Mouse (Mus musculus) layer of hippocampus, postnatal 25 days (tissue): ENCODE data around the gene Foxj3. TPM values are rescaled to one million over a fixed set of nuclear protein-coding genes. Genes with fewer than 3 reads are reported as not detected.
"Not testable (repeated sequence)": the region's sequence is repeated elsewhere in the genome, so short reads cannot be mapped to it uniquely, and the experiment has no call there.

ENCODE experiments used
- DNase-seq, 2 experiments: peaks; one replicate each; pipeline ENCODE4 v3.0.0; 2022; ENCODE audit warnings: mixed read lengths in 2 of 2, low spot score in 1 of 2; ENCODE audit errors: extremely low spot score in 1 of 2
- total RNA-seq, 2 experiments: library from RNA; stranded (reverse); gene quantifications; 2 replicates each; pipeline ENCODE4 v1.2.3; 2021

Foxj3 gene
- total RNA-seq, 2 experiments from 2014 or later, result 66.0 to 80.5 TPM

DNA sequence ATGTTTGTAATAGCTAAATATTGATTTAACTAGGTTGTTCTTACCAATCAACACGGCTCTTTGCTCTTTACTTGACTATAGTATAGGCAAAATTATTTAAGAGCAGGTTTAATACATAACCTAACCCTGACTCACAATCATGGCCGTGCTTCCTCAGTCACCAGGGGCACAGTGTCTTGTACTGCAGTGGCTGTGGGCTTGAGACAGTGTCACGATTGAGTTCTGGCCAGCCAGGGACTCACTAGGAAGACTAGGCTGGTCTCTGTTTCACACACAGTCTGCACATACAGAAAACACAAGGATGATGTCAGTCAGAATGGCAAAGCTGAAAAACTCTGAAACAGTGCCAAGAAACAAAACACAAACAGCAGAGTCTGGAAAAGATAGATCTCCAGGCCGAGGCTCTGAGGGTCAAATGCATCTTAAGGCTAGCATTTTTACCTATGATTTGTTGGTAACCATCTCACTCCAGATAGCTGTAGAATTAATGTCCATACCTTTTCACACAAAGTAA, 29.6 kb downstream of the Foxj3 start:
- DNase-seq, result no peak

DNA sequence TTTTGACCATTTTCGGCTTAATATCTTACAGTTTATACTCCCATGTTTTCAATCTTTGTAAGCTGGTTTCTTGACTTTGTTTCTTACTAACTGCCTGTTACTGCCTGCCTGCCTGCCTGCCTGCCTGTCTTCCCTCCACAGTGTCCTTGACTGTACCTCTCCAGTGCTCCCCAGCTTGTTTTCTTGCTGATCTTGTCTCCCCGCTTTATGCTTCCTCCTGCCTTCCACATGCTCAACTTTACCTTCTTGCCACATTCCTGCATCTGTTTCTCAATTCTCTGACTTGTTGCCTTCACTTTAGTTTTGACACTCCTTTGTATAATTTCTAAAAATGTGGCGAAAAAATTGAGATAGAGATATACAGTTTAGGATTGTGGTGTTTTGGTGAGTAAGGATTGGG, 35.9 kb downstream of the Foxj3 start:
- DNase-seq, result no peak

DNA sequence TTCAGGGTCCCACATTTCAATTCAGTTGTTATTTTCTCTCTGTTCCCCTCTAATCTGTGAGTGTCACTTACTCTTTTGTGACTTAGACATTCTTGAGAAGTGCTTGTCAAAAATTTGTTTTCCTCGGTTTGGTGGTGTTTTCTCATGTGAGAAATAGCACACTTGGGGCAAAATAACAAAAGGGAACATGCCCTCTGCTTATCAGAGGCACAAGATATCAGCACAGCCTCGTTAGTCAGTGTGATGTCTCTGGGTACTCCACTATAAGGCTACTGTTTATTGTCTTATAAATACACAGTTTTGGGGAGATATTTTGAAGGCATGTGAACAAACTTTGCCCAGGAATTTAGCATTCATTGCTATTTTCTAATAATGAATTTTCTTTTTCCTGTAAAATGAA, 37.7 kb downstream of the Foxj3 start:
- no peak for DNase-seq

DNA sequence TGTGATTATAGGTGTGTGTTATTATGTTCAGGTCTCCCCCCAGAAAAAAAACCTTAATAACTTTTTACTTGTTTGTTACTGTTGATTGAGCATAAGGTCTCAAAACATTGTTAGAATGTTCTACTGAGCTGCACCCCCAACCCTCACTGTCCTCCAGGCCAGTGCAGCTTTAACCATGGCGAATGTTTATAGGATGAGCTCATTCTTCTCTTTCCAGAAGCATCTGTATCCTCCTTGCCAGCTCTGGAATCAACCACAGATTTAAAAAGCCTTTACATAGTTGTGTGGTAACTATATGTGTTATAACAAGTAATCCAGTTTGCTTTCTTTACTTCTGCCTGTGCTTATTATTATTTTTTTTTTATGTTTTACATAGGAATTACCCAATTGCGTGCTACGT, 38.7 kb downstream of the Foxj3 start:
- DNase-seq, result no peak

DNA sequence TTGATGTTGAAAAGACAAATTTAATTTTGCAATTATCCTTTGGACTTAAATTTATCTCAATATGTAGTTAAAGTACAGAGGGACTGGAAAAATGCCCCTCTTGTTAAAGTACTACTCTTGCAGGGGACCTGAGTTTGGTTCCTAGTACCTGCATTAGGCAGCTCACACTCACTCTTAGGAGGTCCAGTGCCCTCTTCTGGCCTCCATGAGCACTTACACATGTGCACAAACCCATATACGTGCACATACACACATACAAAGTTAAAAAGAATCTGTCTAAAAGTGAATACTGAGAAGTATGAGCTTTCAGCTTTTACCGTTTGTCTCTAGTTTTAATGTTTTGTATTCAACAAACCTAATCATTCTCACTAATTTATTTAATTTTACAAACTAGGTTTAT, 51.2 kb downstream of the Foxj3 start:
- no peak for DNase-seq

DNA sequence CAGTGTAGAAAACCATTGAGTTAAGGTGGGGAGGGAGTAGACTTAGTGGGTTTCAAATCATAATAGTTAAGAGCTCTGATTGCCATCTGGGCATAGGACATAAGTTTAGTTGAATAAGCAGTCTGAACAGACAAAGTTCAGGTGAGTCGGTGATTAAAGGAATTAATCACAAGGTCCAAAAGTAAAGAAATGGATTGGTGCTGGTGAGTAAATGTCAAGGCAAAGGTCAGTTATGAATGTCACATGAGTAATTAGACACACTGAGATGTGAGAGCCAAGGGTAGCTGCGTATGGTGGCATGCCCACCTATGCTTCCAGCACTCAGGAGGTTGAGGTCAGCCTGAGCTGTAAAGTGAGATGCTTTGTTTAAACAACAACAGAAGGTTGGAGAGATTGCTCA, 52.6 kb downstream of the Foxj3 start:
- no peak for DNase-seq

DNA sequence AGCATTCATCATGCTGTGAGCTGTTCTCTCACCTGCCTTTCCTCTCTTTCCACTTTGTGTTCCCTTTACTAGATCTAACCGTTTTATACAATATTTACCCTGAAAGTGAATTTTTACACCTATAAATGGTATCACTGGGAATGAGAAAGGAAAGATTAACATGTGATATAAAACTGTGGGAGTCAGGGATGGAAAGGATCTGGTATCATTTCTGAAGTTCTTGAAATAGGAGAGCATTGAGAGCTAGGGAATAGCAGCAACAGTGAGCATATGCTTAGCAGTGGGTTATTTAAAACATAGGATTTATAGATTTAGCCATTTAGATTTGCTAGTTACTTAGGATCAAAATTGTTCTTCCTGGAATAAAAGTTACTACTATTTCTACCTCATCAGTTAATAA, 53.2 kb downstream of the Foxj3 start:
- no peak for DNase-seq

DNA sequence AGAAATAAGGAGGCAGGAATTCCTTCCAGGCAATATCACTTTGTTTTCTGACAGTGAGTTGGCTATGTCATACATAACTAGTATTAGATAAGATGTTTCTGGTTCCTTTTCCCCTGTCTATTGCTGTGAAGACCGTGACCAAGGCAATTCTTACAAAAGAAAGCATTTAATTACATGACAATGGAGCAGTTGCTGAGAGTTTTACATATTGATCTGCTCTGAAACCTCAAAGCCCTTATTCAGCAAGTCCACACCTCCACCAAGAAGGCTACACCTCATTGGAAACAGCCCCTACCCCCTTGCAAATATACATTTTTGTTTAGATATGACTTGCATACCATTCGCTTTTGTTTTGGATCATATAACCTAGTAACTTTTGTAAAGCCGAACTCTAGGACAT, 55.7 kb downstream of the Foxj3 start:
- no peak for DNase-seq

DNA sequence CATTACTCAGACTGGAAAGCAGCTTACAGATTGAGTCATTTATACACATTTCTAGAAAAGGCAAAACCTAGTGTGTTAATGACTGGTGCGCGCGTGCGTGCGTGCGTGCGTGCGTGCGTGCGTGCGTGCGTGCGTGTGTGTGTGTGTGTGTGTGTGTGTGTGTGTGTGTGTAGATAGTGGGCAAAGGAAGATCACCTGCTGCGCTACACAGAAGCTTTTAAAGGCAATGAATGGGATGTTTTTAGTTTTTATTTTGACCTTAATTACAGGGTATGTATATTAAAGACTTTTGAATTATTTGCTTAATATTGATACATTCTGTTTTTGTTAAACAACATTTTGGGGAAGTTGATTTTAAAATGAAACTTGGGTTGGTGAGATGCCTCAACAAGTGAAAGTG, 57.5 kb downstream of the Foxj3 start:
- no peak for DNase-seq

DNA sequence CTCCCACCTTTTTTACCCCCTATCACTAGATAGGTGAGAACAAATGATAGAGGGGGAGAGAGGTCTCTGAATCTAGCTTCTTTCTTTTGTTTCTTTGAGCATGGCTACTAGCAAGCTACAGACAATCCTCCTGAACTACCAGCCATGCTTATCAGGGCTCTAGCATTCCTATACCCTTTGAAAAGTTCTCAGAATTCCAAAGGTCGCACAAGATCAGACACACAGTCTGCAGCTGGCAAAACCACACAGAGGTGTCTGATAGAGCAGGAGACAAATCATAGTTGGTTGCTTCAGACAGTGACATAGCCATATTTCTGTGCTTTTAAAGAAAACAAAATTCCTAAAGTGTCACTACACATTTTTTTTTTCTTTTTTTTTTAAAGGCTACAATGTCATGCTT, 62.8 kb downstream of the Foxj3 start:
- DNase-seq, result no peak

DNA sequence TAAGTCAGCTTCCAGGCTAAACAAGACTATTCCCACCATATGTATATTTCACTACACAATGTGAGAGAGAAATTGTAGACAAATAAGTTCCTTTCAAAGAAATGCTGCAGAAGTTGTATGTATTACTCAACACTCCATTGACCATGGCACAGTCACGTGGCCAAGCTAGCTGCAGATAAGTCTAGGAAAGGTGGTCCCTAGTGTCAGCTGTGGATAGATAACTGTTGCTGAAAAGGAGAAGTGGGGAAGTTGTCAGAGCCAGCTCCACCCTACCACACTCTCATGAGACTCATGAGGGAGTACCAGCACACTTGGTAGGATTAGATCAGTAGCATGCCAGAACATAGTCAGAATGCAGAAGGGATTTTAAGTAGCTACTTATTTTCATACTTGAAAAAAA, 72.7 kb downstream of the Foxj3 start:
- no peak for DNase-seq

DNA sequence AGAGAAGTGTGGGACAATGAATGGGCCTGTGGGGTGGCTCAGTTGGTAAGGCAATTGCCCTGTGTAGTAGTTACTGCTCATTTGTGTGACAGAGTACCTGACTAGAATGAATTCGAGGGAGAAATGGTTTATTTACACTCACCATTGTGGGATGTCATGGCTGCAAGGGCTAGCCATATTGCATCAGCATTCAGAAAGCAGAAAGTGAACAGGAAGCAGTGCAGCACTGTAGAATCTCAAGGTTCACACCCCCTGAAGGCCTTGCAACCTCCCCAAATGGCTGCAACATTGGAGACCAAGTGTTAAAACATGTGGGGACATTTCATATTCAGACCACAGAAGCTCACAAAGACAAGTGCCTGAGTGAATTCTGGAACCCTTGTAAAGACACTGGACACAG, 77.3 kb downstream of the Foxj3 start:
- no peak for DNase-seq

DNA sequence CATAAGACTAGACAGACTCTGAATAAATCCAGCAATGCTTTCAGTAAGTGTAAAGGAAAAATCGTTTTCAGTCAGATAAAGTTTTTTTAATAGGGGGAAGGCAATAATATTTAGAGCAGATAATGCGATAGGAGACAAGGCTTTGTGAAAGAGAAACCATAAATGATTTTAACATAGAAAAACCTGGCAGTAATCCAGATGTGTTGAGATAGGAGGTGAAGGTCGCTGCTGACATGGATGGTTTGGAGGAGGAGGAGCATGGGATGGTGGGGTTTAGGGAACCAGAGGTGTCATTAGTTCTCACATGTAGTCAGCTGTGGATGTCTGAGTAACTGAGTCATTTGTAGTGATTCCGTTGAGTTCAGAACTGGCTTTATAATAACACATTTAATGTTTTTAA, 77.9 kb downstream of the Foxj3 start:
- DNase-seq, result no peak

DNA sequence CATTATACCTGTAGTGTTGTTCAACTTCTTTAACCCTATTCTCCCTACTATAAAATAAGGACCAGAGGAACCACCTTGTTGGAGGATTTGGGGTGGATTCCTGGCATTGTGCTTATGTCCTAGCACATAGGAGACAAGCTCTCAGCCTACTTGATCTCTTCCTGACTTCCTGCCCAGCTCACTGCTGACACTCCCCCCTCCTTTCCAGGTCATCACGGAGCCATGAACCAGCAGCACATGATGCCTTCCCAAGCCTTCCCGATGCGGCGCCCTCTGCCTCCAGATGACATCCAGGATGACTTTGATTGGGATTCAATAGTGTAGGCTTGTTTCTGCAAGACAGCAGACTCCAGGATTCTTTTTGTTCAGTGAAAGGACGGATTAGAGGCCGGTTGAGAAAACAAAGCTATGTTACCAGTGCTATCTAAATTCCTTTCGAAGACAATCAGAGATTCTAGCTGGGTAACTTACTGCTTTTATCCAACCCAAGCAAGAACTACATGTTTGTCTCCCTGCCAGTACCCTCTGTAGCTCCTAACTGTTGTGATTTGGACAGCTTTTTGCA, 89.4 kb downstream of the Foxj3 start:
- no peak for DNase-seq

DNA sequence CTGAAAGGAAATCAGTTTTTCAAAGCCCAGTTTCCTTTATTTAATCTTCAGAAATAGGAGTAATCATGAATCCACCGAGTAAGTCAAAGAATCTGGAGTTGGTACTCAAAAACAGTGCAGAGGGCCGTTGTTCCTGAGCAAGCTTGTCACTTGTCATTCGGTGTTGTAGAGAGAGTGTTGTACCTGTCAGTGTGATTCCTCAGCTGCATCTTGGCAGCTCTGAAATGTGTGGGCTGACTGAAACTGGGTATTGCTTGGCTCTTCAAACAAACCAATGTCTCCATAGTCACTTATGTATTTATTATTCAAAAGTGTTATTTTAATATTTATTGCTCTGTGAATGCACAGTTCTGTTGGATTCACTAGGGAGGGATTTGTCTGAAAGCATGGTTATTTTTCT, 90.1 kb downstream of the Foxj3 start:
- no peak for DNase-seq

DNA sequence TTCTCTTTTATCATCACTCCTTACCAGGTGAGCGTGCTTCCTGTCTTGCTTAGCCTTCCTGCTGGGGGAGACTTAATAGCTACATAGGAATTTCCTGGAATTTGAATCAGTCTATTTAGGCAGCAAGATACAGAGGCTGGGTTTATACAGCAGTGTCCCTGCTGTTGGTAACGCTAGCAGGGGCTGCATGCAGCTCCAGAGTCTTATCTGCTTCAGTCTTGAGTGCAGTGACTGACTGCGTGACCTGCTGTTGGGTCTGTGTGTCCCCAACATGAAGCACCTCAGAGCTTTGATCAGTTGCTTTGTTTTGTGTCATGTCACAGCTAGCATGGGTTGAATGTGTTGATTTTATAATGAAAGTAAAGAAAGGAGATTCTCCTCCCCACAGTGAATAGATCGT, 90.5 kb downstream of the Foxj3 start:
- no peak for DNase-seq

DNA sequence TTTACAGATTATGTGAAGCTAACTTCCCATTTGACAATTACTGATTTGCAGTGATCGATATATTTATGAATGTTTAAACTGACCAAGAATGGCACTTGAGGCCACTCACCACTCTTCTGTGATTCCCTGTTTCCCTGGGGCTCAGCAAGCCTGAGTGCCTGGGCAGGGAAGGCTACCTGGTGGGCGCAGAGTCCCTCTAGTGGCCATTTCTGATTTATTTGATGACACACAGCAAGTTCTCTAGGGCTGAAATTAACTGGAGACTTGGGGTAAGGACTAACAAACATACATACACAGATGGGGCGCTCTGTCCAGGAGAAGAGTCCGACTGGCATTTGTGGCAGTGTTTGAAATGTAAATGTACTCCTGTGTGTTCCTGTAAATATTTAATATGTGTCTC, 91.6 kb downstream of the Foxj3 start:
- not testable (repeated sequence) for DNase-seq

DNA sequence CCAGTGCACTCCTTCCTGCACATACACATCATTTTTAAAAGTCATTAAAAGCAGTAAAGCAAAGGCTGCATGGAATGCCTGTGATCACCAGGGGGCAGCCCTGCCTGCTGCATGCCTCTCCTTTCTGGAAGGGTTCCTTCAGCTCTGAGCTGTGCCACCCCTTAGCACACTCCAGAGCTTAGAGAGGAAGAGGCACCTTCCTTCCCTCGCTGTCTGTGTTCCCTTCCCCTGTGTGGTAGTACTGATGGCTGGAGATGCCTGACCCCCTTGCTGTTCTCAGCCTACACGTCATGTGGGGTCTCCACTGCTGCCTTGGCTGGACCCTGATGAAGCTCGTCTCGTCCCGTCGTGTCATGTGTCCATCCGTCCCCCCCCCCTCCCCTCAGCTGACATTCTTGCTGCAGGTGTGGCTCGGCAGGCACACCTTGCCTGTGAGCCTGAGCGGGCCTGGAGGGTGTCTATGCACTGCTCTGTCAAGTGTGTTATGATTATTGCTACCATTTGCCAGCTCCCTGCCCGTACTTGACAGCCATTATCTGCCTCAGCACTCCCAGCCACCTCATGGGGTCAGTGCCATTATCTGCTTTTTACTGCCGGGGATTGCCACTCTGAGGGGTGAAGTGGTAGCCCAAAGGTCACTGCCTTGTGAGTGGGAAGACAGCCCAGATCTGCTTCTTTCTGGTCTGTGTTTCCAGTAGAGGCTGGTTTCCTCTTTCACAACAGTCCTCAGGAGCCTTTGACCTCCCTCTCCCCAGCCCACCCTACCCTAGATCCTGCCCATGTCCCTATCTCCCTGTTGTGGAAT, 94.5 kb downstream of the Foxj3 start:
- peak in 1 of 2 experiments; percentile 47 for DNase-seq

DNA sequence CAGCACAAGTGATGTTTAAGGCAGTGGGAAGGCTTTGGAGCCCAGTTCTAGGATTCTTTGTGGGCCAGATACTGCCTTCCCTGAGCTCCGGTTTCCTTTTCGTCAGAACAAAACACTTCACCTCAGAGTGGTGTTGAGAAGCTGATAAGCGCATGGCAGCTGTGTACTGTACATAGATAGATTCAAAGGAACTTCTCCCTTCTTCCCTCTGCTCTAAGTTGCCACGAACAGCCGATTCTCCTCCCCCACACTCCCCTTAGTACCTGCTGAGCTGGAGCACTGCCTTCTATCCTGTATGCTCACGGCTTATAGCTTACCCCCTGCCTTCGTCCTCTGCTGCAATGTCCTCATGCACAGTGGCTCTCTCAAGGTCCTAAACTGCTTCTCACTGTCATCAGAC, 95.9 kb downstream of the Foxj3 start:
- no peak for DNase-seq

DNA sequence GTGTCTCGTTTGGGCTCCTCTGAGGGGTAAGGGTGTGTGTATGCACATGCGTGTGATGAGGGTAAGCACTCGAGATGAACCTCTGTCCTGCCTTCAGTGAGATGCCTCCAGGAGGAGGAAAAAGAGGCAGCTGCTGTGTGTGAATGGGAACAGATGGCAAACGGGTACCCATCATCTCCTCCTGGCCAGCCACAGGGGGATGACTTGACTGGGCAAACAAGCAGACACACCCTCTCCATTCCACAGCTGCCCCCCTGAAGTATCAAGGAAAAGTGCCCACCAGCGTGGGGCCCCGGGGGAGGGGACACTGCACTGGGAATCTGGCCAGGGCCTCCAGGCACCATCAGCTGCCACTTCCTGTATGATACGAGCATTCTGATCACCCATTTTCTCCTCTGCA, 96.5 kb downstream of the Foxj3 start:
- DNase-seq, result no peak

DNA sequence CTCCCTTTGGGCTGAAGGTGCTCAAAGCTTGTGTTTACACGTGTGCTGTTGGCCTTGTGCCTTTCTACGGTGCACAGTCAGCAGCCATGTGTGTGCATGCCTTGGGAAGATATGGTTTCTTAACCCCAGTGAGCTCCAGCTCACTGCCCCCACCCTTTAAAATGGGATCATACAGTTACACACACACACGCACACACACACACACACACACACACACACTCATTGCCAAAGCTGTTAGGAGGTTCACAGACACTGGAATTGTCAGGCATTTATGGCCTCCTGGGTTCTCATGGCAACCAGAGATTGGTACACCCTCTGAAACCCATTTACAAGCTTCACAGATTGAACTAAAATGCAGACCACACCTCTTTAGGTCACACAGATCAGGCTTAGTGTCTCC, 97.1 kb downstream of the Foxj3 start:
- DNase-seq, result no peak

DNA sequence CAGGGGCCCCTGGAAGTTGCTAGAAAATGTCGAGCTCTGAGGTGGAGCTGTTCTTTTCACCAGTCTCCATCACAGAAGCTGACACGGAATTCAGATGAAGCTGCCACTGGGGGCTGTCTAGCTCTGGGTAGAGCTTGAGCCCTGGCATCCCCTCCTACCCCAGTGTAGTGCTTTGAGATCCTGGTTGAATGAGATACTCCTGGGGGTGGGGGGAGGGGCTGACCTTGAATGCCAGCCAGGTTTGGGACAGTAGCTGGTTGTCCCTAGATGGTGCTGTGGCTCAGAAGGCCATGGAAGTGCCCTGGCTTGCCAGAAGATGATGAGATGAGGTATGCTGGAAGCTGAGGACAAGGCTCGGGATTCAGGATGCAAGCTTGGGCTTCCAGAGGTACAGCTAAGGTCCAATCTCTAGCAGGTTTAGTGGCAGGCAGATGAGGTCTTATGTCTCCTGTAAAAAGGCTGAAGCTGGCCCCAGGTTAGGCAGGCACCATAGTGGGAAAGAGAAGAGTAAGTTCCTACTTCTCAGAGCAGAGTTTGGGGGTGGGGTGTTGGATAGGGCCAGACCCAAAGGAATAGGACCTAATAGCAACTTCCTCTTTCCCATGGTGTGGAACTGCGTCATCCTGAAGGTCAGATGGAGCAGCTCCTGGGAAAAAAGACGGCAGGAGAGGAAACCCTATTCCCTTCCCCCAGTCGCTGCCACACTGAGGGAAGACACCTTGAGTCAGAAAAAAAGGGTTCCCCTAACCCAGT, 98.3 kb downstream of the Foxj3 start:
- no peak for DNase-seq
